Mouse (Mus musculus): ENCODE data around the gene Srgap2. TPM values are rescaled to one million over a fixed set of nuclear protein-coding genes. Genes with fewer than 3 reads are reported as not detected.

The Srgap2 gene
- total and polyA plus RNA-seq, 3 experiments, result 27.9 to 135 (median 32.5) TPM

- Histone ChIP-seq H3K9me3 (replicated peaks) (no peaks in the 10 kb centered on the region), H3K4me1 (ENCODE audit: insufficient read depth, low read depth, low read length) (no peaks in the 10 kb centered on the region), H3K4me3 (ENCODE audit: low read depth, low read length) (no peak overlapping the region), H3K36me3 (replicated peaks) (peaks cover 34% of the 10 kb centered on the region), H3K27me3 (ENCODE audit: insufficient read depth, low read length) (no peaks in the 10 kb centered on the region)
- TF ChIP-seq TAL1 (conservative IDR thresholded peaks at IDR 0.05; ENCODE audit: low read depth, low read length), result no peak
- no peak for TF ChIP-seq CTCF (IDR thresholded peaks at IDR 0.05; ENCODE audit: low read depth, low read length)
- no peak for TF ChIP-seq GATA2 (IDR thresholded peaks at IDR 0.05; ENCODE audit: borderline replicate concordance, low read depth, low read length)
- TF ChIP-seq POLR2AphosphoS5 (IDR thresholded peaks at IDR 0.05; ENCODE audit: insufficient replicate concordance, low read depth, low read length), result no peak
- TF ChIP-seq GATA1 (IDR thresholded peaks at IDR 0.05; ENCODE audit: borderline replicate concordance, low read length), result no peak
- ATAC-seq (ENCODE audit: extremely low read depth, insufficient number of reproducible peaks, low FRiP score, poor library complexity, severe bottlenecking) (no peak), DNase-seq (ENCODE audit: low spot score) (no peak)
Observed at GRCm38 (mm10) chr1:131364432-131364831, 162.7 kb downstream of the Srgap2 start.

- H3K9me3 ChIP-seq (replicated peaks), result no peaks in the 10 kb centered on the region
- H3K4me3 ChIP-seq (ENCODE audit: low read depth, low read length), result no peak overlapping the region
- no peak for DNase-seq (ENCODE audit: low spot score)
- H3K36me3 ChIP-seq (replicated peaks), result peaks cover 34% of the 10 kb centered on the region
- ATAC-seq (ENCODE audit: extremely low read depth, insufficient number of reproducible peaks, low FRiP score, poor library complexity, severe bottlenecking), result no peak
- no peaks in the 10 kb centered on the region for H3K27me3 ChIP-seq (ENCODE audit: insufficient read depth, low read length)
- H3K4me1 ChIP-seq (ENCODE audit: insufficient read depth, low read depth, low read length), result no peaks in the 10 kb centered on the region
- TF ChIP-seq POLR2AphosphoS5 (IDR thresholded peaks at IDR 0.05; ENCODE audit: insufficient replicate concordance, low read depth, low read length) (no peak), GATA1 (IDR thresholded peaks at IDR 0.05; ENCODE audit: borderline replicate concordance, low read length) (no peak), TAL1 (conservative IDR thresholded peaks at IDR 0.05; ENCODE audit: low read depth, low read length) (no peak), CTCF (IDR thresholded peaks at IDR 0.05; ENCODE audit: low read depth, low read length) (no peak), GATA2 (IDR thresholded peaks at IDR 0.05; ENCODE audit: borderline replicate concordance, low read depth, low read length) (no peak)
Observed at GRCm38 (mm10) chr1:131363887-131364286, 163.3 kb downstream of the Srgap2 start.

GRCm38 (mm10) chr1:131362089-131362488, 165.1 kb downstream of the Srgap2 start:
- ATAC-seq (ENCODE audit: extremely low read depth, insufficient number of reproducible peaks, low FRiP score, poor library complexity, severe bottlenecking), result no peak
- H3K4me3 ChIP-seq (ENCODE audit: low read depth, low read length), result no peak overlapping the region
- TF ChIP-seq GATA1 (IDR thresholded peaks at IDR 0.05; ENCODE audit: borderline replicate concordance, low read length) (no peak), TAL1 (conservative IDR thresholded peaks at IDR 0.05; ENCODE audit: low read depth, low read length) (no peak), POLR2AphosphoS5 (IDR thresholded peaks at IDR 0.05; ENCODE audit: insufficient replicate concordance, low read depth, low read length) (no peak), GATA2 (IDR thresholded peaks at IDR 0.05; ENCODE audit: borderline replicate concordance, low read depth, low read length) (no peak), CTCF (IDR thresholded peaks at IDR 0.05; ENCODE audit: low read depth, low read length) (no peak)
- no peaks in the 10 kb centered on the region for H3K27me3 ChIP-seq (ENCODE audit: insufficient read depth, low read length)
- DNase-seq (ENCODE audit: low spot score), result no peak
- H3K4me1 ChIP-seq (ENCODE audit: insufficient read depth, low read depth, low read length), result peaks cover 4% of the 10 kb centered on the region; the same call in 1 of the 2 replicates
- H3K9me3 ChIP-seq (replicated peaks), result no peaks in the 10 kb centered on the region
- H3K36me3 ChIP-seq (replicated peaks), result peaks cover 32% of the 10 kb centered on the region

- H3K4me1 ChIP-seq (ENCODE audit: insufficient read depth, low read depth, low read length), result peaks cover 4% of the 10 kb centered on the region; the same call in 1 of the 2 replicates
- no peaks in the 10 kb centered on the region for H3K27me3 ChIP-seq (ENCODE audit: insufficient read depth, low read length)
- peaks cover 39% of the 10 kb centered on the region for H3K36me3 ChIP-seq (replicated peaks)
- DNase-seq (ENCODE audit: low spot score) (no peak), ATAC-seq (ENCODE audit: extremely low read depth, insufficient number of reproducible peaks, low FRiP score, poor library complexity, severe bottlenecking) (no peak)
- TF ChIP-seq GATA1 (IDR thresholded peaks at IDR 0.05; ENCODE audit: borderline replicate concordance, low read length) (no peak), POLR2AphosphoS5 (IDR thresholded peaks at IDR 0.05; ENCODE audit: insufficient replicate concordance, low read depth, low read length) (no peak), TAL1 (conservative IDR thresholded peaks at IDR 0.05; ENCODE audit: low read depth, low read length) (no peak), CTCF (IDR thresholded peaks at IDR 0.05; ENCODE audit: low read depth, low read length) (no peak), GATA2 (IDR thresholded peaks at IDR 0.05; ENCODE audit: borderline replicate concordance, low read depth, low read length) (no peak)
- H3K9me3 ChIP-seq (replicated peaks), result no peaks in the 10 kb centered on the region
- H3K4me3 ChIP-seq (ENCODE audit: low read depth, low read length), result no peak overlapping the region
Observed at GRCm38 (mm10) chr1:131360800-131361199, 166.4 kb downstream of the Srgap2 start.

GRCm38 (mm10) chr1:131359609-131360008, 167.5 kb downstream of the Srgap2 start:
- Histone ChIP-seq H3K27me3 (ENCODE audit: insufficient read depth, low read length) (no peaks in the 10 kb centered on the region), H3K36me3 (replicated peaks) (peaks cover 50% of the 10 kb centered on the region), H3K9me3 (replicated peaks) (no peaks in the 10 kb centered on the region), H3K4me1 (ENCODE audit: insufficient read depth, low read depth, low read length) (peaks cover 4% of the 10 kb centered on the region; the same call in 1 of the 2 replicates), H3K4me3 (ENCODE audit: low read depth, low read length) (no peak overlapping the region)
- ATAC-seq (ENCODE audit: extremely low read depth, insufficient number of reproducible peaks, low FRiP score, poor library complexity, severe bottlenecking), result no peak
- no peak for DNase-seq (ENCODE audit: low spot score)
- TF ChIP-seq GATA2 (IDR thresholded peaks at IDR 0.05; ENCODE audit: borderline replicate concordance, low read depth, low read length), result no peak
- no peak for TF ChIP-seq TAL1 (conservative IDR thresholded peaks at IDR 0.05; ENCODE audit: low read depth, low read length)
- no peak for TF ChIP-seq CTCF (IDR thresholded peaks at IDR 0.05; ENCODE audit: low read depth, low read length)
- TF ChIP-seq POLR2AphosphoS5 (IDR thresholded peaks at IDR 0.05; ENCODE audit: insufficient replicate concordance, low read depth, low read length), result no peak
- no peak for TF ChIP-seq GATA1 (IDR thresholded peaks at IDR 0.05; ENCODE audit: borderline replicate concordance, low read length)

- H3K4me3 ChIP-seq (ENCODE audit: low read depth, low read length), result no peak overlapping the region
- TF ChIP-seq GATA2 (IDR thresholded peaks at IDR 0.05; ENCODE audit: borderline replicate concordance, low read depth, low read length), result no peak
- no peak for TF ChIP-seq TAL1 (conservative IDR thresholded peaks at IDR 0.05; ENCODE audit: low read depth, low read length)
- no peak for TF ChIP-seq CTCF (IDR thresholded peaks at IDR 0.05; ENCODE audit: low read depth, low read length)
- TF ChIP-seq GATA1 (IDR thresholded peaks at IDR 0.05; ENCODE audit: borderline replicate concordance, low read length), result no peak
- TF ChIP-seq POLR2AphosphoS5 (IDR thresholded peaks at IDR 0.05; ENCODE audit: insufficient replicate concordance, low read depth, low read length), result no peak
- H3K36me3 ChIP-seq (replicated peaks), result peaks cover 50% of the 10 kb centered on the region
- H3K4me1 ChIP-seq (ENCODE audit: insufficient read depth, low read depth, low read length), result peaks cover 4% of the 10 kb centered on the region; the same call in 1 of the 2 replicates
- no peaks in the 10 kb centered on the region for H3K9me3 ChIP-seq (replicated peaks)
- H3K27me3 ChIP-seq (ENCODE audit: insufficient read depth, low read length), result no peaks in the 10 kb centered on the region
- ATAC-seq (ENCODE audit: extremely low read depth, insufficient number of reproducible peaks, low FRiP score, poor library complexity, severe bottlenecking) (no peak), DNase-seq (ENCODE audit: low spot score) (no peak)
Observed at GRCm38 (mm10) chr1:131357213-131357612, 169.9 kb downstream of the Srgap2 start.

Data from G1E (cell line).